Mouse (Mus musculus): ENCODE results near the gene Dnajb4. TPM values are rescaled to one million over a fixed set of nuclear protein-coding genes. Genes with fewer than 3 reads are reported as not detected.

Gene Dnajb4
- polyA plus RNA-seq, 1 experiment from 2014 or later = 26.4 TPM

DNA sequence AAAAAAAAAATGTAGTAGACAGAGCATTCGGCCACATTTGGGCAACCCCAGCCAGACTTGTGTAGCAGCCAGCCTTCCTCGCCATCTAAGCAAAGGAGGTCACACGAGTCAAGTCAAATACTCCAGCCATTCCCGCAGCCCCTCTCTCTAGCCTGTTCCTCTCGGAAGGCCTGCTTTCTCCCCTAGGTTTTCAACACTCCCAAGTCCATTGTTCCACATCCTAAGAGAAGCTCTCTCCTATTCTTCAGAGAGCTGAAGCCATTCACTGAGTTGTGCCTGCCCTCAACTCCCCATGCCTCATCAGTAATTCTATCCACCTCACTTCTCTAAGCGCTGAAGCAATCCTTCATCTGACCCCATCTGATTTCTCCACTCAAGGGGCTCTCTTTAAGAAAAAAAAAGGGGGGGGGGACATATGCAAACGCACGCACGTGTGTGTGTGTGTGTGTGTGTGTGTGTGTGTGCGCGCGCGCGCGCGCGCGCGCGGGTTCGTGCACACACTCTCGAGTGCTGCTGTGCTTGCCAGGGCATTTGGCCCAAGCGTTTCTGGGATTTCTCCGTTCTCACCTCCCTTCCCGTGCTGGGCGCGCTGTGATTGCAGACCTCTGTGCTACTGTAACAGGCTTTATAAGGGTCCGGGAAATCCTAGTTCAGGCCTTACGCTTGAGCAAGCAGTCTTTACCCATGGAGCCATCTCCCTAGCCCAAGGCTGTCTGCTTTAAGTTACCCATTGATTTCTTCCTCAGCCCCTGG is 43.2 kb downstream of the Dnajb4 start:
- 38% methylated on average over 29 of the region's 29 CpGs for WGBS
- Histone ChIP-seq H3K36me3 (ENCODE audit: control insufficient read depth, insufficient read depth, low read length) (no peaks in the 10 kb centered on the region), H3K4me2 (replicated peaks; ENCODE audit: low read depth) (0 out of 2 replicates have a peak overlapping the region, but pooled peaks have one; percentile 15), H3K27me3 (ENCODE audit: control insufficient read depth, insufficient read depth, low read length) (no peaks in the 10 kb centered on the region), H3K27ac (replicated peaks) (no peak overlapping the region), H3K9ac (ENCODE audit: low read length) (no peak overlapping the region), H3K4me1 (replicated peaks; ENCODE audit: control insufficient read depth, insufficient read depth) (peaks cover 6% of the 10 kb centered on the region; the same call in 1 of the 2 replicates), H3K9me3 (ENCODE audit: control insufficient read depth, low read length) (no peaks in the 10 kb centered on the region), H3K4me3 (ENCODE audit: low read depth, low read length) (peak overlapping the region; percentile 8; the same call in 1 of the 2 replicates)
- TF ChIP-seq CTCF (IDR thresholded peaks at IDR 0.05; ENCODE audit: low read depth) (no peak), EP300 (optimal IDR thresholded peaks at IDR 0.05) (no peak)
- no peak for DNase-seq (ENCODE audit: low spot score)
- ATAC-seq (ENCODE audit: low FRiP score, low TSS enrichment) = no peak

DNA sequence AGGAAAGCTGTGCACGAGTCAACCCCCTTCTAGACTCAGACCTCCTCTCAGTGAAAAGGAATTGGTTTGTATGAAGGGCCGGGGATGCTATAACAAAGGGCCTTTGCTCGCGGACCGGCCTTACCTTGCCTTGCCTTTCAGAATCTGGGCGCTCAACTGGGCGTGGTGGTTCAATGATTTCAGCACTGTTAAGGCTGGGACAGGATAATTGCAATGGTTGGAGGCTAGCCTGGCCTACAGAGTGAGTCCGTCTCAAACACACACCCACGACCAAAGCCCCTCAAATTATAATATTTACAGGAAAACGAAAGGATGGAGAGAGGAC is 44.0 kb downstream of the Dnajb4 start, which contains the start of gene Gipc2:
Gene Gipc2, minus strand, starts transcription at position 132 of the 325 bp plus-strand sequence.
- no peaks in the 10 kb centered on the region for H3K9me3 ChIP-seq (ENCODE audit: control insufficient read depth, low read length)
- TF ChIP-seq CTCF (IDR thresholded peaks at IDR 0.05; ENCODE audit: low read depth) (no peak), EP300 (optimal IDR thresholded peaks at IDR 0.05) (no peak)
- ATAC-seq (ENCODE audit: low FRiP score, low TSS enrichment) = peak; percentile 30
- H3K9ac ChIP-seq (ENCODE audit: low read length) = peak within 1 kb of the TSS; percentile 68
- peak within 1 kb of the TSS; percentile 56 for H3K4me3 ChIP-seq (ENCODE audit: low read depth, low read length)
- DNase-seq (ENCODE audit: low spot score) = no peak
- H3K27me3 ChIP-seq (ENCODE audit: control insufficient read depth, insufficient read depth, low read length) = no peaks in the 10 kb centered on the region
- H3K4me2 ChIP-seq (replicated peaks; ENCODE audit: low read depth) = peak within 1 kb of the TSS; percentile 96
- H3K36me3 ChIP-seq (ENCODE audit: control insufficient read depth, insufficient read depth, low read length) = no peaks in the 10 kb centered on the region
- H3K4me1 ChIP-seq (replicated peaks; ENCODE audit: control insufficient read depth, insufficient read depth) = peaks cover 6% of the 10 kb centered on the region; the same call in 1 of the 2 replicates
- H3K27ac ChIP-seq (replicated peaks) = peak within 1 kb of the TSS; percentile 78
- 29% methylated on average over 10 of the region's 10 CpGs for WGBS

DNA sequence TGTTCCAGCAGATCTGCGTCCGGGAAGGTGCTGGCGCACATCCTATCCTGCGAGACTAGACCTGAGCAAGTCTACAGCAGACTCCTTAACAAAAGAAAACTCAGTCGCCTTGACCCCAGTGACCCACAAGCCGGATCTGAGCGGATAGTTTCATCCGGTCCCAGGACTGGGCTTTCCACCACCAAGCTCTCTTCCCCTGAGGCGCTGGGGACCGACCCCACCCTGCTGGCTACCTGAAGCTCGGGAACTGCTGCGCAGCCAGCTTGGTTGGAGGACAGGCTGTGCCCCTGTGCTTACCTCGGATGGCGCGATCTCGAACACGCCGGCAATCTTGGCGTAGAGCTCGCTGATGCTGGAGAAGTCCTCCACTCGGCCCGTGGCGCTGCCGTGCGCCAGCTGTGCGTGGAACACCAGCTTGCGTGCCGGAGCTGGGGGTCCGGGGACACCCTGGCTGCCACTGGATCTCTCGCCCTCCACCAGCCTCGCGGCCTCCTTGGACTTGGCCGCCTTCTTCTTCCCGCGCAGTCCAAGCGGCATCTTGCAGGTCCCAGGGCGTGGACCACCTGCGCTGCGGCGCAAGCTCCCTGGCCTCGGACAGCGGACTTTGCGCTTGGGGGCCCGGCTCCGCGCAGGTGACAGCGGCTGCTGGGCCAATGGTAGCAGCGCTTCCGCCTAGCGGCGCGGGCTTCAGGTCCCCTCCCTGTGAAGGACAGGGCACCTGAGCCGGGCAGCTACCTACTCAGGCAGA is 44.6 kb downstream of the Dnajb4 start:
- DNase-seq (ENCODE audit: low spot score) = peak; percentile 86
- no peaks in the 10 kb centered on the region for H3K9me3 ChIP-seq (ENCODE audit: control insufficient read depth, low read length)
- TF ChIP-seq EP300 (optimal IDR thresholded peaks at IDR 0.05) (no peak), CTCF (IDR thresholded peaks at IDR 0.05; ENCODE audit: low read depth) (no peak; the same call in 1 of the 2 replicates)
- no peaks in the 10 kb centered on the region for H3K36me3 ChIP-seq (ENCODE audit: control insufficient read depth, insufficient read depth, low read length)
- peak overlapping the region; percentile 68 for H3K9ac ChIP-seq (ENCODE audit: low read length)
- ATAC-seq (ENCODE audit: low FRiP score, low TSS enrichment) = peak; percentile 89
- peaks cover 6% of the 10 kb centered on the region; the same call in 1 of the 2 replicates for H3K4me1 ChIP-seq (replicated peaks; ENCODE audit: control insufficient read depth, insufficient read depth)
- peak overlapping the region; percentile 96 for H3K4me2 ChIP-seq (replicated peaks; ENCODE audit: low read depth)
- 4% methylated on average over 53 of the region's 53 CpGs for WGBS
- no peaks in the 10 kb centered on the region for H3K27me3 ChIP-seq (ENCODE audit: control insufficient read depth, insufficient read depth, low read length)
- H3K27ac ChIP-seq (replicated peaks) = peak overlapping the region; percentile 78
- H3K4me3 ChIP-seq (ENCODE audit: low read depth, low read length) = peak overlapping the region; percentile 56

DNA sequence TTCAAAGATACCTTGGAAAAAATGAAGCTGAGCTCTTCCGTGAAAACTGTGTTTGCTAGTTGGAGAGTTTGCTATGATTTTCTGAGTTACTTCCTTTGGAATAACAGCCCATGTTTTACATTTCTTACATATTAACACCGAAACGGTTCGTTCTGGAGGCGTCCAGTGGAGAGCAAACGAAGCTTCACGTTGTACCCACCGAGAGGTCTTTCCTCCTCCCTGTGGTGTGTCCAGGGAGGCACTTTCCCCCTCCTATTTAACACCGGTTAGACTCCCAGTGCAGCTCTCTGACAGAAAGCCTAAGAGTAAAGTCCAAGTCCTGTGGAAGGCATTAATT is 45.1 kb downstream of the Dnajb4 start:
- H3K4me2 ChIP-seq (replicated peaks; ENCODE audit: low read depth) = peak overlapping the region; percentile 96
- H3K27ac ChIP-seq (replicated peaks) = peak overlapping the region; percentile 49; the same call in 1 of the 2 replicates
- no peaks in the 10 kb centered on the region for H3K27me3 ChIP-seq (ENCODE audit: control insufficient read depth, insufficient read depth, low read length)
- TF ChIP-seq CTCF (IDR thresholded peaks at IDR 0.05; ENCODE audit: low read depth) (no peak), EP300 (optimal IDR thresholded peaks at IDR 0.05) (no peak)
- H3K9ac ChIP-seq (ENCODE audit: low read length) = peak overlapping the region; percentile 68
- DNase-seq (ENCODE audit: low spot score) (no peak), ATAC-seq (ENCODE audit: low FRiP score, low TSS enrichment) (no peak)
- H3K4me3 ChIP-seq (ENCODE audit: low read depth, low read length) = peak overlapping the region; percentile 56
- peaks cover 6% of the 10 kb centered on the region; the same call in 1 of the 2 replicates for H3K4me1 ChIP-seq (replicated peaks; ENCODE audit: control insufficient read depth, insufficient read depth)
- no peaks in the 10 kb centered on the region for H3K9me3 ChIP-seq (ENCODE audit: control insufficient read depth, low read length)
- 50% methylated on average over 9 of the region's 9 CpGs for WGBS
- H3K36me3 ChIP-seq (ENCODE audit: control insufficient read depth, insufficient read depth, low read length) = no peaks in the 10 kb centered on the region

DNA sequence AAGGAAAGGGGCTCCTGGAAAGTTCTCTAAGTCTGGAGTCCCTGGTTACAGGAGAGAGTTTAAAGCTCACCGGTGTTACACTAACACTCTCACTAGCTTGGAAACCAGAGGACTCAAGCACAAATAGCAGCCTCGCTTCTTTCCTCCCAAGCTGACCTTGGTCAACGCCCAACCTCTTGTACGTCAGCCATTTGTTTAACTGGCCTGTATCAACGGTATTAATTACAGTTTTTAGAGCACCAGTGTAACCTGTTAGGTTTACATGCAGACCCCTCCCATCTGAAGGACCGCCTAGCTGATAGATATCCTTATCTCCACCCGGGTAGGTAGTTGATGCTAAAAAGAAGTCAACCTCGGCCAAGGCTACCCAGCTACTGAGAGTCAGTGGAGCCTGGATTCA is 46.8 kb downstream of the Dnajb4 start:
- H3K27me3 ChIP-seq (ENCODE audit: control insufficient read depth, insufficient read depth, low read length) = no peaks in the 10 kb centered on the region
- no peak overlapping the region for H3K9ac ChIP-seq (ENCODE audit: low read length)
- no peak overlapping the region for H3K4me2 ChIP-seq (replicated peaks; ENCODE audit: low read depth)
- no peak for ATAC-seq (ENCODE audit: low FRiP score, low TSS enrichment)
- peaks cover 6% of the 10 kb centered on the region; the same call in 1 of the 2 replicates for H3K4me1 ChIP-seq (replicated peaks; ENCODE audit: control insufficient read depth, insufficient read depth)
- H3K4me3 ChIP-seq (ENCODE audit: low read depth, low read length) = no peak overlapping the region
- H3K36me3 ChIP-seq (ENCODE audit: control insufficient read depth, insufficient read depth, low read length) = no peaks in the 10 kb centered on the region
- TF ChIP-seq CTCF (IDR thresholded peaks at IDR 0.05; ENCODE audit: low read depth) (no peak), EP300 (optimal IDR thresholded peaks at IDR 0.05) (no peak)
- WGBS = 70% methylated on average over 8 of the region's 8 CpGs
- DNase-seq (ENCODE audit: low spot score) = peak; percentile 50
- H3K9me3 ChIP-seq (ENCODE audit: control insufficient read depth, low read length) = no peaks in the 10 kb centered on the region
- no peak overlapping the region for H3K27ac ChIP-seq (replicated peaks)
